ENCODE assay signal across 26 mouse cellular contexts in genomic region chr11:84003986-84004385, GRCm38 (mm10).
"Had no signal": no experiment of that assay in that cellular context is flagged by ENCODE, and none has a peak within 500 bp of the region (broad histone marks: within the 10 kb centered on the region; RNA-seq: fewer than 3 reads in every experiment).

No protein-coding gene starts in this region.

- ATAC-seq: forebrain, postnatal 0 days; hindbrain, embryonic 16.5 days; inflammation-experienced regulatory T-cells, adult 6 months; intestine, embryonic 15.5 days; intestine, postnatal 0 days; liver, embryonic 12.5 days had no signal

- DNase-seq: forebrain, postnatal 0 days; gastrocnemius, postnatal 10 days; gastrocnemius, postnatal 25 days; heart, adult 18-20 months; heart, postnatal 10 days; heart, postnatal 4 days; kidney, adult 18-20 months; kidney, adult 8-10 months; kidney, postnatal 10 days; kidney, postnatal 25 days; left cerebral cortex, postnatal 4 days; lung, adult 18-20 months had no signal

- H3K4me3 ChIP-seq: heart, embryonic 10.5 days; heart, embryonic 12.5 days; hindbrain, embryonic 10.5 days; hindbrain, embryonic 12.5 days; intestine, embryonic 15.5 days; left cerebral cortex, adult 2 months; limb, embryonic 13.5 days; limb, embryonic 15.5 days; liver, embryonic 12.5 days had no signal

- H3K27ac ChIP-seq: heart, embryonic 10.5 days; hindbrain, embryonic 10.5 days; hindbrain, embryonic 12.5 days; hindbrain, embryonic 14.5 days; intestine, embryonic 15.5 days; left cerebral cortex, adult 2 months; limb, embryonic 13.5 days; limb, embryonic 15.5 days; liver, embryonic 12.5 days; liver, embryonic 14.5 days had no signal
